Mouse (Mus musculus): Measurements from ENCODE around the gene Alkbh7. TPM values are rescaled to one million over a fixed set of nuclear protein-coding genes. Genes with fewer than 3 reads are reported as not detected.

Alkbh7 gene
- polyA plus RNA-seq, 1 experiment from 2014 or later: 35.5 TPM

GRCm38 (mm10) chr17:56974708-56975240 lies 22.4 kb upstream of the Alkbh7 start:
- 82% methylated on average over 5 of the region's 5 CpGs for WGBS
- DNase-seq (ENCODE audit: low spot score): no peak
- H3K4me3 ChIP-seq: no peak overlapping the region
- H3K36me3 ChIP-seq: no peaks in the 10 kb centered on the region
- no peak overlapping the region for H3K27ac ChIP-seq
- no peaks in the 10 kb centered on the region for H3K9me3 ChIP-seq
- H3K4me1 ChIP-seq (replicated peaks): no peaks in the 10 kb centered on the region
- H3K27me3 ChIP-seq (ENCODE audit: insufficient read depth, poor library complexity, severe bottlenecking): 0 out of 2 replicates have a peak, but pooled peaks cover 4% of the 10 kb centered on the region

- H3K9me3 ChIP-seq: no peaks in the 10 kb centered on the region
- H3K4me1 ChIP-seq (replicated peaks): no peaks in the 10 kb centered on the region
- H3K27ac ChIP-seq: no peak overlapping the region
- 75% methylated on average over 3 of the region's 3 CpGs for WGBS
- H3K27me3 ChIP-seq (ENCODE audit: insufficient read depth, poor library complexity, severe bottlenecking): no peaks in the 10 kb centered on the region
- no peak for DNase-seq (ENCODE audit: low spot score)
- no peak overlapping the region for H3K4me3 ChIP-seq
- H3K36me3 ChIP-seq: no peaks in the 10 kb centered on the region
Observed at GRCm38 (mm10) chr17:56975391-56975790, 21.7 kb upstream of the Alkbh7 start.

GRCm38 (mm10) chr17:56976531-56977390 lies 20.4 kb upstream of the Alkbh7 start:
- no peaks in the 10 kb centered on the region for H3K4me1 ChIP-seq (replicated peaks)
- H3K27me3 ChIP-seq (ENCODE audit: insufficient read depth, poor library complexity, severe bottlenecking): no peaks in the 10 kb centered on the region
- H3K36me3 ChIP-seq: no peaks in the 10 kb centered on the region
- no peaks in the 10 kb centered on the region for H3K9me3 ChIP-seq
- H3K4me3 ChIP-seq: no peak overlapping the region
- no peak for DNase-seq (ENCODE audit: low spot score)
- H3K27ac ChIP-seq: no peak overlapping the region
- 82% methylated on average over 8 of the region's 8 CpGs for WGBS

- Histone ChIP-seq H3K9me3 (no peaks in the 10 kb centered on the region), H3K4me3 (no peak overlapping the region), H3K4me1 (replicated peaks) (no peaks in the 10 kb centered on the region), H3K27ac (no peak overlapping the region), H3K27me3 (ENCODE audit: insufficient read depth, poor library complexity, severe bottlenecking) (no peaks in the 10 kb centered on the region), H3K36me3 (no peaks in the 10 kb centered on the region)
- 37% methylated on average over 7 of the region's 8 CpGs for WGBS
- no peak for DNase-seq (ENCODE audit: low spot score)
Observed at GRCm38 (mm10) chr17:56979524-56979923, 17.6 kb upstream of the Alkbh7 start.

- Histone ChIP-seq H3K9me3 (no peaks in the 10 kb centered on the region), H3K4me3 (no peak overlapping the region), H3K36me3 (no peaks in the 10 kb centered on the region), H3K27me3 (ENCODE audit: insufficient read depth, poor library complexity, severe bottlenecking) (no peaks in the 10 kb centered on the region), H3K27ac (no peak overlapping the region), H3K4me1 (replicated peaks) (no peaks in the 10 kb centered on the region)
- 82% methylated on average over 7 of the region's 7 CpGs for WGBS
- DNase-seq (ENCODE audit: low spot score): no peak
Observed at GRCm38 (mm10) chr17:56981049-56981448, 16.1 kb upstream of the Alkbh7 start.

- no peak for DNase-seq (ENCODE audit: low spot score)
- 72% methylated on average over 5 of the region's 5 CpGs for WGBS
- H3K36me3 ChIP-seq: no peaks in the 10 kb centered on the region
- no peak within 1 kb of the TSS for H3K4me3 ChIP-seq
- no peaks in the 10 kb centered on the region for H3K4me1 ChIP-seq (replicated peaks)
- no peaks in the 10 kb centered on the region for H3K27me3 ChIP-seq (ENCODE audit: insufficient read depth, poor library complexity, severe bottlenecking)
- no peaks in the 10 kb centered on the region for H3K9me3 ChIP-seq
- H3K27ac ChIP-seq: no peak within 1 kb of the TSS
Observed at GRCm38 (mm10) chr17:56982013-56982412, 15.1 kb upstream of the Alkbh7 start, which contains the start of gene Acer1. TSS of gene Acer1 (minus strand) at chr17:56982126.

- no peak overlapping the region for H3K27ac ChIP-seq
- H3K4me1 ChIP-seq (replicated peaks): no peaks in the 10 kb centered on the region
- no peak overlapping the region for H3K4me3 ChIP-seq
- no peak for DNase-seq (ENCODE audit: low spot score)
- no peaks in the 10 kb centered on the region for H3K9me3 ChIP-seq
- no peaks in the 10 kb centered on the region for H3K36me3 ChIP-seq
- WGBS: 81% methylated on average over 9 of the region's 9 CpGs
- H3K27me3 ChIP-seq (ENCODE audit: insufficient read depth, poor library complexity, severe bottlenecking): no peaks in the 10 kb centered on the region
Observed at GRCm38 (mm10) chr17:56984886-56985285, 12.3 kb upstream of the Alkbh7 start.

- 79% methylated on average over 3 of the region's 3 CpGs for WGBS
- DNase-seq (ENCODE audit: low spot score): no peak
- no peaks in the 10 kb centered on the region for H3K9me3 ChIP-seq
- H3K4me1 ChIP-seq (replicated peaks): peaks cover under 1% of the 10 kb centered on the region; the same call in 1 of the 2 replicates
- no peaks in the 10 kb centered on the region for H3K27me3 ChIP-seq (ENCODE audit: insufficient read depth, poor library complexity, severe bottlenecking)
- H3K27ac ChIP-seq: no peak overlapping the region
- no peaks in the 10 kb centered on the region for H3K36me3 ChIP-seq
- no peak overlapping the region for H3K4me3 ChIP-seq
Observed at GRCm38 (mm10) chr17:56985656-56986055, 11.5 kb upstream of the Alkbh7 start.

- H3K4me3 ChIP-seq: no peak overlapping the region
- DNase-seq (ENCODE audit: low spot score): no peak
- peaks cover 6% of the 10 kb centered on the region for H3K4me1 ChIP-seq (replicated peaks)
- no peaks in the 10 kb centered on the region for H3K27me3 ChIP-seq (ENCODE audit: insufficient read depth, poor library complexity, severe bottlenecking)
- 83% methylated on average over 3 of the region's 3 CpGs for WGBS
- H3K36me3 ChIP-seq: no peaks in the 10 kb centered on the region
- H3K9me3 ChIP-seq: no peaks in the 10 kb centered on the region
- H3K27ac ChIP-seq: no peak overlapping the region
Observed at GRCm38 (mm10) chr17:56986105-56986805, 10.9 kb upstream of the Alkbh7 start.

- Histone ChIP-seq H3K9me3 (no peaks in the 10 kb centered on the region), H3K4me3 (no peak overlapping the region), H3K36me3 (peaks cover 19% of the 10 kb centered on the region), H3K4me1 (replicated peaks) (peaks cover 7% of the 10 kb centered on the region), H3K27me3 (ENCODE audit: insufficient read depth, poor library complexity, severe bottlenecking) (no peaks in the 10 kb centered on the region), H3K27ac (no peak overlapping the region)
- WGBS: 91% methylated on average over 7 of the region's 7 CpGs
- DNase-seq (ENCODE audit: low spot score): no peak
Observed at GRCm38 (mm10) chr17:56988441-56988840, 8.7 kb upstream of the Alkbh7 start.

- Histone ChIP-seq H3K4me3 (peak overlapping the region; percentile 87), H3K36me3 (peaks cover 25% of the 10 kb centered on the region), H3K9me3 (no peaks in the 10 kb centered on the region), H3K27ac (no peak overlapping the region), H3K4me1 (replicated peaks) (peaks cover 7% of the 10 kb centered on the region), H3K27me3 (ENCODE audit: insufficient read depth, poor library complexity, severe bottlenecking) (no peaks in the 10 kb centered on the region)
- no peak for DNase-seq (ENCODE audit: low spot score)
- 74% methylated on average over 7 of the region's 7 CpGs for WGBS
Observed at GRCm38 (mm10) chr17:56988921-56989430, 8.2 kb upstream of the Alkbh7 start.

- WGBS: 4% methylated on average over 25 of the region's 25 CpGs
- no peak for DNase-seq (ENCODE audit: low spot score)
- peak overlapping the region; percentile 93 for H3K27ac ChIP-seq
- H3K4me3 ChIP-seq: peak overlapping the region; percentile 87
- peaks cover 31% of the 10 kb centered on the region for H3K36me3 ChIP-seq
- peaks cover 7% of the 10 kb centered on the region for H3K4me1 ChIP-seq (replicated peaks)
- no peaks in the 10 kb centered on the region for H3K27me3 ChIP-seq (ENCODE audit: insufficient read depth, poor library complexity, severe bottlenecking)
- H3K9me3 ChIP-seq: no peaks in the 10 kb centered on the region
Observed at GRCm38 (mm10) chr17:56989467-56990114, 7.5 kb upstream of the Alkbh7 start.

Data from hindbrain, embryonic 10.5 days (tissue).